In the genomic region with DNA sequence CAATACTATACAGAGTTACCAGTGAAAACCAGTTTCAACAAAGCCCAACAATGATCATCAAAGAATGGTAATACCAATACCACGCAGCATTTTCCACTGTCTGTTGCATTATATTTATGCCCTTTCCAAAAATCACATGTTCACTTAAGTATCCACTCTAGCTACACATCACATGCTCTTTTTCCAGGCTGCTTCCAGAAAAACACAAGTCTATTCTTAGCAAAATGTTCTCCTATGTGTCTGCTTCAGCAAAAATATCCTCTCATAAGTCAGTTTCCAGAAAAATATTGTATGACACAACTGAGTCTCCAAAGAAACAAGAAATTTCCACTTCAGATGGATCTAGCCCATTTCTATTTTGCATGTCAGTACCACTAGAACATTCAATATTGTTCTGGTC, we compare ENCODE assay signal across 29 mouse cellular contexts.
"Had no signal": no experiment of that assay in that cellular context is flagged by ENCODE, and none has a peak within 500 bp of the region (broad histone marks: within the 10 kb centered on the region; RNA-seq: fewer than 3 reads in every experiment).

No protein-coding gene starts in this region.

- H3K9me3 ChIP-seq: embryonic facial prominence, embryonic 10.5 days; embryonic facial prominence, embryonic 12.5 days; embryonic facial prominence, embryonic 13.5 days; embryonic facial prominence, embryonic 15.5 days; forebrain, embryonic 10.5 days; forebrain, embryonic 12.5 days; forebrain, embryonic 13.5 days; forebrain, embryonic 15.5 days had no signal

- H3K36me3 ChIP-seq: embryonic facial prominence, embryonic 10.5 days; embryonic facial prominence, embryonic 12.5 days; embryonic facial prominence, embryonic 13.5 days; embryonic facial prominence, embryonic 15.5 days; forebrain, embryonic 10.5 days; forebrain, embryonic 12.5 days; forebrain, embryonic 15.5 days had no signal

- H3K4me3 ChIP-seq: embryonic facial prominence, embryonic 10.5 days; embryonic facial prominence, embryonic 12.5 days; embryonic facial prominence, embryonic 13.5 days; embryonic facial prominence, embryonic 15.5 days; erythroblast, embryonic 14.5 days; forebrain, embryonic 10.5 days; forebrain, embryonic 12.5 days; forebrain, embryonic 13.5 days; forebrain, embryonic 15.5 days; gastrocnemius, adult 2 months; heart, adult 2 months had no signal

- H3K4me1 ChIP-seq: embryonic facial prominence, embryonic 10.5 days; embryonic facial prominence, embryonic 12.5 days; embryonic facial prominence, embryonic 13.5 days; embryonic facial prominence, embryonic 15.5 days; forebrain, embryonic 10.5 days; forebrain, embryonic 12.5 days; forebrain, embryonic 13.5 days; forebrain, embryonic 15.5 days had no signal

- H3K27me3 ChIP-seq: embryonic facial prominence, embryonic 12.5 days; embryonic facial prominence, embryonic 13.5 days; embryonic facial prominence, embryonic 15.5 days; forebrain, embryonic 12.5 days; forebrain, embryonic 13.5 days; forebrain, embryonic 15.5 days had no signal

- ATAC-seq: forebrain, embryonic 13.5 days; forebrain, embryonic 14.5 days; forebrain, embryonic 15.5 days; forebrain, embryonic 16.5 days; forebrain, postnatal 0 days had no signal

- H3K27ac ChIP-seq: embryonic facial prominence, embryonic 10.5 days; embryonic facial prominence, embryonic 12.5 days; embryonic facial prominence, embryonic 13.5 days; embryonic facial prominence, embryonic 15.5 days; forebrain, embryonic 10.5 days; forebrain, embryonic 12.5 days; forebrain, embryonic 13.5 days; forebrain, embryonic 15.5 days; gastrocnemius, adult 2 months; heart, adult 2 months had no signal

- DNase-seq: cerebellum, adult 2 months; cerebellum, adult 8-10 months; cerebellum, adult 9-10 months; cerebellum, adult 9-11 months; cerebellum, postnatal 10 days; cerebellum, postnatal 14 days; cerebellum, postnatal 25 days; cerebellum, postnatal 36 days; embryo, embryonic 11 days; forebrain, postnatal 0 days; gastrocnemius, adult 2 months; gastrocnemius, postnatal 10 days; gastrocnemius, postnatal 14 days; gastrocnemius, postnatal 25 days; gastrocnemius, postnatal 36 days; heart, adult 11 months; heart, adult 18-20 months; heart, adult 2 months had no signal
